Mouse (Mus musculus) liver, adult 2 months (tissue): ENCODE results near the gene Rps2.

Experiments
- CTCF ChIP-seq: fragments of 200-500 bp; IDR thresholded peaks from 2 replicates; pipeline ENCODE4 v1.5.1; 2011; ENCODE audit warnings: low read depth, low read length, control low read depth
- POLR2A ChIP-seq: fragments of 200-500 bp; IDR thresholded peaks from 2 replicates; pipeline ENCODE4 v1.6.1; 2011; ENCODE audit warnings: low read length, control low read depth; ENCODE audit not compliant: insufficient read depth; ENCODE audit errors: extremely low read depth

- TF ChIP-seq POLR2A = no peak
- no peak for TF ChIP-seq CTCF
These were observed 43.6 kb upstream of the Rps2 start for GRCm38 (mm10) chr17:24674277-24674676.
